In the genomic region with DNA sequence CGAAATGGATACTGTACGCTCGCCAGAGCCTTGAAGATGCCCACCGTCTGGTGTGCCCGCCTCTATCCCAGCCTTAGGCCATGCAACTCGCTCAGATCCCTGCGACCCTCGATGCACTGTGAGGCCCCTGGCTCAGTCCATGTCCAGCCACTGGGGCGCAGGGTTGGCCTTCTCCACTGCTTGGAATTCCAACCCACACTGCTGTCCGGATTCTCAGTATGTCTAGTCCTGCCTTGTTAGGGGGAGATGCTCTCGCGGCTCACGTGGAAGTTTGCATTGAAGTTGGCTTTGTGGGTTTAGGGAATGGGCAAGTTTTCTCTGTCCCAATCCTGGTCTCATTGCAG, we compare ENCODE assay signal across 8 mouse cellular contexts. TPM values are rescaled to one million over a fixed set of nuclear protein-coding genes. Genes with fewer than 3 reads are reported as not detected.
DNase-seq lines count a peak whose midpoint lies in the region; ATAC-seq and TF ChIP-seq lines count a peak whose summit lies in the region.

No protein-coding gene starts in this region.

- peak overlapping the region; percentile 79 for H3K4me2 ChIP-seq in heart, embryonic 11.5 days
- H3K4me2 ChIP-seq in heart, embryonic 16.5 days (ENCODE audit: low read depth, low read length): peak overlapping the region; percentile 88

- peak; percentile 29; the same call in 1 of the 2 replicates for ATAC-seq in heart, embryonic 11.5 days (replicated peaks; ENCODE audit: insufficient number of reproducible peaks, low FRiP score, low TSS enrichment)
- ATAC-seq in heart, embryonic 16.5 days (replicated peaks; ENCODE audit: extremely low read depth, insufficient read depth, low FRiP score): peak; percentile 28
- no peak for ATAC-seq in megakaryocyte progenitor cell, adult 5-6 weeks (replicated peaks; ENCODE audit: poor library complexity)

- no peaks in the 10 kb centered on the region for H3K36me3 ChIP-seq in heart, embryonic 11.5 days (ENCODE audit: control insufficient read depth, insufficient read depth, low read length)
- H3K36me3 ChIP-seq in ES-Bruce4 (ENCODE audit: control insufficient read depth, insufficient read depth, low read length, poor library complexity, severe bottlenecking) (no peaks in the 10 kb centered on the region), macrophage (ENCODE audit: inconsistent target) (no peaks in the 10 kb centered on the region)
- no peaks in the 10 kb centered on the region for H3K36me3 ChIP-seq in heart, embryonic 16.5 days (ENCODE audit: control insufficient read depth, insufficient read depth)

- peak overlapping the region; percentile 68 for H3K4me3 ChIP-seq in heart, embryonic 11.5 days (ENCODE audit: low read depth, low read length)
- H3K4me3 ChIP-seq in ES-Bruce4 (ENCODE audit: low read depth, low read length) (peak overlapping the region; percentile 68), macrophage (ENCODE audit: inconsistent target) (peak overlapping the region; percentile 48)
- H3K4me3 ChIP-seq in heart, embryonic 16.5 days (ENCODE audit: low read length): peak overlapping the region; percentile 87

- TF ChIP-seq POLR2A in ES-Bruce4 (IDR thresholded peaks at IDR 0.05; ENCODE audit: insufficient read depth, low read length): no peak

- H3K27me3 ChIP-seq in heart, embryonic 11.5 days (ENCODE audit: control insufficient read depth, insufficient read depth, low read length): peaks cover 21% of the 10 kb centered on the region
- no peaks in the 10 kb centered on the region for H3K27me3 ChIP-seq in ES-Bruce4 (ENCODE audit: control insufficient read depth, insufficient read depth, low read length, poor library complexity, severe bottlenecking)
- peaks cover 17% of the 10 kb centered on the region for H3K27me3 ChIP-seq in heart, embryonic 16.5 days (ENCODE audit: control insufficient read depth, insufficient read depth, low read length)

- DNase-seq in heart, adult 11 months: no peak
- no peak for DNase-seq in spleen, adult 12 weeks (ENCODE audit: low spot score)
- DNase-seq in adrenal gland, adult 2 months: no peak

- WGBS in heart, embryonic 11.5 days (ENCODE audit: insufficient replicate concordance): 1% methylated on average over 13 of the region's 13 CpGs
- under 1% methylated on average over 13 of the region's 13 CpGs for WGBS in heart, embryonic 16.5 days
- WGBS in macrophage (ENCODE audit: missing documents): 7% methylated on average over 13 of the region's 13 CpGs

- H3K79me2 ChIP-seq in macrophage (ENCODE audit: inconsistent target): no peaks in the 10 kb centered on the region

- TF ChIP-seq CTCF in ES-Bruce4 (IDR thresholded peaks at IDR 0.05; ENCODE audit: low read depth, low read length): no peak

- H3K4me1 ChIP-seq in heart, embryonic 11.5 days (ENCODE audit: control insufficient read depth, insufficient read depth, low read length): peaks cover 9% of the 10 kb centered on the region
- no peaks in the 10 kb centered on the region for H3K4me1 ChIP-seq in ES-Bruce4 (ENCODE audit: control insufficient read depth, insufficient read depth, low read length)
- peaks cover 6% of the 10 kb centered on the region for H3K4me1 ChIP-seq in heart, embryonic 16.5 days (ENCODE audit: control insufficient read depth, insufficient read depth, low read length)

- no peak for TF ChIP-seq EP300 in ES-Bruce4 (IDR thresholded peaks at IDR 0.05; ENCODE audit: insufficient read depth, low read depth, low read length)

- peak overlapping the region; percentile 87 for H3K9ac ChIP-seq in heart, embryonic 11.5 days (ENCODE audit: low read depth, low read length)
- peak overlapping the region; percentile 55 for H3K9ac ChIP-seq in ES-Bruce4 (ENCODE audit: low read depth, poor library complexity, severe bottlenecking)
- H3K9ac ChIP-seq in heart, embryonic 16.5 days (ENCODE audit: low read length): peak overlapping the region; percentile 81

- no peaks in the 10 kb centered on the region for H3K9me3 ChIP-seq in heart, embryonic 11.5 days (replicated peaks; ENCODE audit: control insufficient read depth, low read length)
- H3K9me3 ChIP-seq in ES-Bruce4 (replicated peaks; ENCODE audit: control insufficient read depth, insufficient read depth, low read length, poor library complexity, severe bottlenecking): no peaks in the 10 kb centered on the region
- H3K9me3 ChIP-seq in heart, embryonic 16.5 days (replicated peaks; ENCODE audit: control insufficient read depth, low read length): no peaks in the 10 kb centered on the region

- no peak overlapping the region for H3K27ac ChIP-seq in heart, embryonic 11.5 days (ENCODE audit: low read depth, low read length)
- H3K27ac ChIP-seq in ES-Bruce4 (ENCODE audit: insufficient read depth, low read length) (no peak overlapping the region), macrophage (peak overlapping the region; percentile 87)
- H3K27ac ChIP-seq in heart, embryonic 16.5 days (ENCODE audit: low read length): peak overlapping the region; percentile 59

RNA-seq across cellular contexts. Expression of a gene that starts 0.5 kb away (rescaled TPM):
- polyA plus RNA-seq in heart, embryonic 11.5 days (2014; fragmentation: Nextera tagmentation; extraction: Ambion mirVana): 2.2 and 3.5 TPM in 2 replicates
- 2.9 and 3.5 TPM in 2 replicates for polyA plus RNA-seq in ES-Bruce4 (2011; ENCODE audit: insufficient read depth, insufficient read length, low read depth, missing spikeins)
- polyA plus RNA-seq in heart, embryonic 16.5 days (2015; fragmentation: Nextera tagmentation; extraction: Ambion mirVana): 11.3 and 21.7 TPM in 2 replicates
- 100 to 1,000 TPM in 3 of 26 experiments, 10 to 100 TPM in 21, 1 to 10 TPM in 2; 4.1 to 190 (median 45.8) TPM for total RNA-seq in macrophage (2018; cell fraction: chromatin; rRNA removed)
- total RNA-seq in macrophage (2018; cell fraction: cytosol; rRNA removed): 10 to 100 TPM; 40.2 to 99.6 (median 66.5) TPM
- total RNA-seq in macrophage (2018; cell fraction: nucleus; rRNA removed): 10 to 100 TPM in 25 of 26 experiments, 1 to 10 TPM in 1; 9.5 to 94.8 (median 40.5) TPM
- 42.9 to 182 TPM (median 93.6 TPM) in 3 replicates for polyA plus RNA-seq in macrophage (2018)
- total RNA-seq in adrenal gland, adult 2 months (2021): 1 to 10 TPM; 5.9 to 7.9 TPM
- polyA plus RNA-seq in adrenal gland, adult 2 months (2012; rRNA removed): 3.2 and 3.6 TPM in 2 replicates
- 39.8 and 46.3 TPM in 2 replicates for total RNA-seq in megakaryocyte progenitor cell, adult 5-6 weeks (2015)
- total RNA-seq in megakaryocyte progenitor cell, adult 5-6 weeks (2017): 75.2 and 84.8 TPM in 2 replicates

RNA-seq across cellular contexts. Expression of a gene that starts 1.7 kb away (rescaled TPM):
- 1.7 and 1.9 TPM in 2 replicates for polyA plus RNA-seq in heart, embryonic 11.5 days (2014; fragmentation: Nextera tagmentation; extraction: Ambion mirVana)
- polyA plus RNA-seq in ES-Bruce4 (2011; ENCODE audit: insufficient read depth, insufficient read length, low read depth, missing spikeins) (4.8 and 5.2 TPM in 2 replicates), macrophage (2018) (0.18 to 0.72 TPM (median 0.33 TPM) in 3 replicates)
- polyA plus RNA-seq in heart, embryonic 16.5 days (2015; fragmentation: Nextera tagmentation; extraction: Ambion mirVana): 1.9 and 2.0 TPM in 2 replicates
- total RNA-seq in macrophage (2018; cell fraction: chromatin; rRNA removed): 1 to 10 TPM in 17 of 26 experiments, under 1 TPM in 7, not detected in 2; 0.36 to 4.8 (median 1.2) TPM
- under 1 TPM; 0.09 to 0.50 (median 0.22) TPM for total RNA-seq in macrophage (2018; cell fraction: cytosol; rRNA removed)
- total RNA-seq in macrophage (2018; cell fraction: nucleus; rRNA removed): 1 to 10 TPM in 11 of 26 experiments, under 1 TPM in 13, not detected in 2; 0.10 to 2.8 (median 0.61) TPM
- 1 to 10 TPM; 3.8 to 5.0 TPM for total RNA-seq in adrenal gland, adult 2 months (2021)
- polyA plus RNA-seq in adrenal gland, adult 2 months (2012; rRNA removed): 3.4 and 4.7 TPM in 2 replicates
- 0.39 and 0.72 TPM in 2 replicates for total RNA-seq in megakaryocyte progenitor cell, adult 5-6 weeks (2015)
- 0.12 and 0.14 TPM in 2 replicates for total RNA-seq in megakaryocyte progenitor cell, adult 5-6 weeks (2017)

Comparison
In these comparisons a context has a peak if more than half of its experiments do, and no peak if none do; other contexts are left out.
1. H3K27ac ChIP-seq: peak in heart, embryonic 16.5 days (single experiment) and macrophage (single experiment); none in heart, embryonic 11.5 days (single experiment) and ES-Bruce4 (single experiment).
2. Peak in every context shown above with its lines, with median percentiles within 50 percentile points of each other: H3K4me3 ChIP-seq and H3K9ac ChIP-seq.